Mouse (Mus musculus): Measurements from ENCODE around the gene Kcnn1. TPM values are rescaled to one million over a fixed set of nuclear protein-coding genes. Genes with fewer than 3 reads are reported as not detected.

Gene Kcnn1
- polyA plus RNA-seq, 1 experiment from 2014 or later, result 19.0 TPM

DNA sequence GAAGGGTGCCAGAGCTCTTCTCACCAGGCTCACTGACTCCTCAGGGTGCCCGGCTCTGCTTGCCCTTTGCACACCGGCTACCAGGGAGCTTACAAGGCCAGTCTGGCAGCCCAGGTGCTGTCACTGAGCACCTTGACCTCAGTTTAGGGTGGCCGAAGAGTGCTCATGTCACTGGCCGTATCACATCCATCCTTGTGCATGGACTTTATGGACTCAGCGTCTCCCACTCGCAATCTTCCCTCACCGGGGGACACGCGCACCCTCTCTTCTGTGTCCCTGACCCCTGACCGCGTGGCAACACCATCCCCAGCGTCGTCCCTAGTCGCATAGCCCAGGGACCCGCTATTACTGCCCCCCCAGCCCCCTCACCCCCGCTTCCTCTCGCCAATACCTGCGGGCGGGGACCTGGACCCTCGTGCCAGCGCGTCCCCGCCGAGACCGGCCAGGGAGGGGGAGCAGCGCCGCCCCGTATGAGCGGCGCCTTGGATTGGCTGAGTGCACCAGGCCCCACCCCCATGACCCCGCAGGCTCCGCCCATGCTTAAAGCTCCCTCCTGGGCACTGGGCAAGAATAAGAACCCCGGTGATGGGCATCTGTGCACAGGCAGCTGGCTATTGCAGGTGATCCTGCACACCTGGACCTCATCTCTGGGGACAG lies 6.4 kb downstream of the Kcnn1 start:
- H3K4me1 ChIP-seq, result peaks cover 36% of the 10 kb centered on the region
- WGBS, result 6% methylated on average over 33 of the region's 33 CpGs
- peak overlapping the region; percentile 50 for H3K4me3 ChIP-seq
- no peaks in the 10 kb centered on the region for H3K36me3 ChIP-seq (replicated peaks)
- no peak overlapping the region for H3K27ac ChIP-seq
- peak overlapping the region; percentile 87 for H3K4me2 ChIP-seq
- peak overlapping the region; percentile 62 for H3K9ac ChIP-seq
- peak; percentile 75 for ATAC-seq (replicated peaks)
- H3K27me3 ChIP-seq (replicated peaks), result no peaks in the 10 kb centered on the region
- no peaks in the 10 kb centered on the region for H3K9me3 ChIP-seq

DNA sequence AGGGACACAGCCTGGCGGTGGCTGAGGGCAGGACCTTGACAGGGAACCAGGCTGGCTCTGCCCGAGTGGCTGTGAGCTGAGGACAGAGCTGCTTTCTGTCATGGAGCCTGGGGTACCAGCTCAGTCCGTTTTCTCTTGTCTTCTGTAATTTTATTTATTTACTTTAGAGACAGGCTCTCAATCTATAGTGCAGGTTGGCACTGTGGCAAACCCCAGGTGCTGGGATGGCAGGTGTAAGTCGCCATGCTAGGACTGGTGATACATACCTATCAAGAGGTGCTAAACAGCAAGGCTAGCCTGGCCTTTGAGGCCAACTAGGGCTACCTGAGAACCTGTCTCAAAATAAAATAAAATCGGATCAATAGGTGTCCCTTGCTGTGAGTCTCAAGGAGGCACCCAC lies 7.0 kb downstream of the Kcnn1 start:
- WGBS, result 68% methylated on average over 5 of the region's 5 CpGs
- no peak for ATAC-seq (replicated peaks)
- H3K36me3 ChIP-seq (replicated peaks), result no peaks in the 10 kb centered on the region
- no peak overlapping the region for H3K27ac ChIP-seq
- peaks cover 31% of the 10 kb centered on the region for H3K4me1 ChIP-seq
- no peaks in the 10 kb centered on the region for H3K9me3 ChIP-seq
- H3K4me3 ChIP-seq, result no peak overlapping the region
- H3K4me2 ChIP-seq, result peak overlapping the region; percentile 87
- H3K27me3 ChIP-seq (replicated peaks), result no peaks in the 10 kb centered on the region
- H3K9ac ChIP-seq, result no peak overlapping the region; the same call in 1 of the 2 replicates

DNA sequence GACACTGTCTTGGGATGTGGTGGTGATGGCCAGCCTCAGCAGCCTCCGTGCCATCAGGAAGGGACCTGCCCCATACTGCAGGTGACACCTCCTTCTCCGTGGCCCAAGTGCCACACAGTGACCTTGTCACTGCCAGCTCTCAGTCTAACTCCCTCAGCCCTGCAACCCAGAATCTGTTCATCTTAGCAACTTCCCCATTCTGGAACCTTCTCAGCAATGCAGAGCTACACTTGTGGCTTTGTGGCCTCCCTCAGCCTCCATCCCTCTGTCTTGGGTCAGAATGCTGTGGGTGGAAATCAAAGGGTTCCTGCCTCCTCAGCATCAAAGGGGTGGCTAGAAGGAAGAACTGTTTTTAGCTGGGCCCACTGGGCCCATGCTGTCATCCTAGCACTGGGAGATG lies 9.2 kb downstream of the Kcnn1 start:
- Histone ChIP-seq H3K4me2 (no peak overlapping the region), H3K4me1 (peaks cover 28% of the 10 kb centered on the region), H3K9ac (no peak overlapping the region), H3K36me3 (replicated peaks) (no peaks in the 10 kb centered on the region), H3K27ac (no peak overlapping the region), H3K9me3 (no peaks in the 10 kb centered on the region), H3K4me3 (no peak overlapping the region), H3K27me3 (replicated peaks) (no peaks in the 10 kb centered on the region)
- WGBS, result 90% methylated on average over 2 of the region's 2 CpGs
- ATAC-seq (replicated peaks), result no peak

DNA sequence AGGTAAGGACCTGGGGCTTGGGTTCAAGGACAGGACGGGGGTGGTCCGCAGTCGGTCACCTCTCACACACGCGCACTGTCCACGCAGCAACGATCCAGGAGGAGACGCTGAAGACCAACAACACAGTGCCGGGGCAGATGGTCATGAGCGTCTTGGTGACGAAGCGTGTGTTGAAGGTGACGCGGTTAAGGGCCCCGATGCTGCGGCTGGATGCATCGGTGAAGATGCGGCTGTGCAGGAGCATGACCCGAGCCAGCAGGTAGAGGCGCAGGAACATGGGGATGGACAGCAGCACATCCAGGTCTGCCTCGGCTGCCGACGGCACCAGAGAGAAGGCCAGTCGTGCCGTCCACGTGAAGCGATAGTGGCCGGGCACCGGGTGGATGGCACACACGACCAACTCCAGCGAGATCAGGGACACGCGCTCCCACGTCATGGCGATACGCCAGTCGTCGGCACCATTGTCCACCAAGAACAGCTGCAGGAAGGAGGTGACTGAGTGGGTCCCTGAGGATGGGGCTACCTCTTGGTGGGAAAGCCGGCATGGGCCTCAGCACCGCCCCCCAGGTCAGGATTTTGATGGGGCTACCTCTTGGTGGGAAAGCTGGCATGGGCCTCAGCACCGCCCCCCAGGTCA lies 10.3 kb downstream of the Kcnn1 start:
- Histone ChIP-seq H3K27ac (no peak overlapping the region), H3K4me1 (peaks cover 20% of the 10 kb centered on the region), H3K9me3 (no peaks in the 10 kb centered on the region), H3K36me3 (replicated peaks) (no peaks in the 10 kb centered on the region), H3K4me3 (no peak overlapping the region), H3K4me2 (no peak overlapping the region), H3K27me3 (replicated peaks) (no peaks in the 10 kb centered on the region), H3K9ac (no peak overlapping the region)
- 92% methylated on average over 41 of the region's 41 CpGs for WGBS
- ATAC-seq (replicated peaks), result no peak

DNA sequence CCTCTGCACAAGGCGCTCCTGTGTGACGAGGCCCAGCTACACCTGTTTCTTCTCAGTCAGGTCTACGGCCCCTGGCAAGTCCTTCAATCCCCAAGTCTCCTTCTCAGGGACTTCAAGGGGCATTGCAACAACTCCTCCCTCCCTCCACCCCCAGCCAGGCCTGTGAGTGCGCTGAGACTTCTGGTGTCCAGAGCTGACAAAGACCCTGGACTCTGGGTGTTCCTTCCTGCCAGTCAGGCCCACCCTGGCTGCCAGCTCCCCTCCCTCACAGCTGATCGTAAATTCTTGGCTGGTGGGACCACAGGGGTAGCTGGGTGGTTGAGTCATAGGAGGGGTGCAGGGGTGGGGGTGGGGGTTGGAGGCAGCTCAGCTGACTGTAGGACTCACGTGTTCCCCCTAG lies 11.2 kb downstream of the Kcnn1 start:
- Histone ChIP-seq H3K27me3 (replicated peaks) (no peaks in the 10 kb centered on the region), H3K27ac (no peak overlapping the region), H3K4me1 (peaks cover 12% of the 10 kb centered on the region), H3K9ac (no peak overlapping the region), H3K4me2 (no peak overlapping the region), H3K9me3 (no peaks in the 10 kb centered on the region), H3K4me3 (no peak overlapping the region), H3K36me3 (replicated peaks) (no peaks in the 10 kb centered on the region)
- no peak for ATAC-seq (replicated peaks)
- WGBS, result 65% methylated on average over 6 of the region's 6 CpGs

DNA sequence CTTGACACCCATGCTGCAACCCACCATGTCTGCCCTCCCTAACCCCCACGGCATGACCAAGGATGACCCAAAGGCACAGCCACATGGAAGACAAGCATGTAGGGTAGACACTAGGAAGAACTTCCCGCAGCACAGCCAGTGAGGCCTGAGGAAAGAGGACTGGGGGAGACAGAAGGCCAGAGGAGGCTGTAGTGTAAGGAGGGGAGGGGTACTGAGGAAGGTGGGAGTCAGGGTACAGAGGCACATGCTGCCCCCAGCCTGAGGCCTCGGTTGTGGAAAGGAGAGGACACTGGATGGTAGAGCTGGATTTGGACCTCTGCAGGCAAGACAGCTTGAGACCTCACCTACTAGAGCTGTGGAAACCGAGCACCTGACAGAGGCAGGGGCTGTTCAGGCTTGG lies 12.1 kb downstream of the Kcnn1 start:
- Histone ChIP-seq H3K9ac (no peak overlapping the region), H3K9me3 (no peaks in the 10 kb centered on the region), H3K4me1 (peaks cover 3% of the 10 kb centered on the region; the same call in 1 of the 2 replicates), H3K27me3 (replicated peaks) (no peaks in the 10 kb centered on the region), H3K27ac (no peak overlapping the region), H3K4me3 (no peak overlapping the region), H3K4me2 (no peak overlapping the region), H3K36me3 (replicated peaks) (no peaks in the 10 kb centered on the region)
- WGBS, result 84% methylated on average over 4 of the region's 4 CpGs
- ATAC-seq (replicated peaks), result no peak

DNA sequence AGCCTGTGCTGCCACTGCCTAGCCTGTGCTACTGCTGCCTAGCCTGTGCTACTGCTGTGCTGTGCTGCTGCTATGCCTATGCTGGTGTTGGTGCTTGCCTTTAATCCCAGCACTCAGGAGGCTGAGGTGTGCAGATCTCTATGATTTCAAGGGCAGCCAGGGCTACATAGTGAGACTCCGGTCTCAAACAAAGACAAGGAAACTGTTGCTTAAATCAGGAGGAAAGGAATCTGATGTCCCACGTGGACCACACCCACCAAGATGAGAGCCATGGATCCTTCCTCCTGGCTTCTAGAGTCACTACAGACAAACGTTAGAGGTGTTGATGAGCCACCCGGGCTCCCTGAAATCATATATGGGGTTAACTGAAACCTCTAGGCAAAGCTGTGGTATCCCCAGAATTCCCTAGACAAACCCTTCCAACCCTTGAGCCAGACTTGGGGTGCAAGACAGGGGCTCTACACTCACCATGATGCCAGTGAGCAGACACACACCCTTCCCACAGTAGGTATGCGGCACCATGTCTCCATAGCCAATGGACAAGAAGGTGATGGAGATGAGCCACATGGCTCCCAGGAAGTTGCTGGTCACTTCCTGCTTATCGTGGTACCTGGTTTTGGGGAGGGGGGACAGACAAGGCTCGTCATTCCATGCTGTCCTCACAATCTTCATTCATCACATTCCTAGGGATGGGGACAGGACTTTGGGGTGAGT lies 12.8 kb downstream of the Kcnn1 start:
- 84% methylated on average over 7 of the region's 7 CpGs for WGBS
- Histone ChIP-seq H3K4me1 (0 out of 2 replicates have a peak, but pooled peaks cover 3% of the 10 kb centered on the region), H3K4me3 (no peak overlapping the region), H3K36me3 (replicated peaks) (no peaks in the 10 kb centered on the region), H3K27ac (no peak overlapping the region), H3K27me3 (replicated peaks) (no peaks in the 10 kb centered on the region), H3K9me3 (no peaks in the 10 kb centered on the region), H3K9ac (no peak overlapping the region), H3K4me2 (no peak overlapping the region)
- no peak for ATAC-seq (replicated peaks)

DNA sequence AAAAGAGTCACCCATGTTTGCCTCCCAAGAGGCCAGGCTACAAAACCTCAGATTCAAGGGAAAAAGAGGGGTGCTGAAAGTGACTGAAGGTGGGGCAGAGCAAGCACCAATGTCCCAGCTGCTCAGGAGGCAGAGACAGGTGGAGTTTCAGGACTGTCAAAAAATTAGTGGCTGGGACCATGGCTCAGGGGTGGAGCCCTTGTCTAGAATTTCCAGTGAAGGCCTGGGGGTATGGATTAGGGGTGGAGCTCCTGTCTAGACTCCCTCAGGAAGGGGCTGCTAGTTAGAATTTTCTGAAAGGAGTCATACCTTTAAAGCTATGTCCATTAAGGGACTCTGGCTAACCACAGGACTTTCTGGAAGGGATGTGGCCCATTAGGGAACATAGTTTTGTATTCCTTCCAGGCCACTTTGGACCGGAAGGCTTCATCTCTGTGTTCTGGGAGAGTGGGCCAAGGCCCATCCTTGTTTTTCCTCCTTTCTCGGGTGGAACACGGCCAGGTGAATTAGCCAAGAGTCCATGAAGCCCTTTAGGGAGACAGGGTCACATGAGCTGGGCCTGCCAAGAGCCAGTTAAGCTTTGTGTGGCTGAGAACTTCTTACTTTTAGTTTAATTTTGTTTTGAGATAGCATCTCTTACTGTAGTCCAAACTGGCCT lies 13.6 kb downstream of the Kcnn1 start:
- Histone ChIP-seq H3K27ac (no peak overlapping the region), H3K36me3 (replicated peaks) (no peaks in the 10 kb centered on the region), H3K4me1 (no peaks in the 10 kb centered on the region), H3K4me2 (no peak overlapping the region), H3K4me3 (no peak overlapping the region), H3K9ac (no peak overlapping the region), H3K27me3 (replicated peaks) (no peaks in the 10 kb centered on the region), H3K9me3 (no peaks in the 10 kb centered on the region)
- no peak for ATAC-seq (replicated peaks)
- 90% methylated on average over 3 of the region's 3 CpGs for WGBS

DNA sequence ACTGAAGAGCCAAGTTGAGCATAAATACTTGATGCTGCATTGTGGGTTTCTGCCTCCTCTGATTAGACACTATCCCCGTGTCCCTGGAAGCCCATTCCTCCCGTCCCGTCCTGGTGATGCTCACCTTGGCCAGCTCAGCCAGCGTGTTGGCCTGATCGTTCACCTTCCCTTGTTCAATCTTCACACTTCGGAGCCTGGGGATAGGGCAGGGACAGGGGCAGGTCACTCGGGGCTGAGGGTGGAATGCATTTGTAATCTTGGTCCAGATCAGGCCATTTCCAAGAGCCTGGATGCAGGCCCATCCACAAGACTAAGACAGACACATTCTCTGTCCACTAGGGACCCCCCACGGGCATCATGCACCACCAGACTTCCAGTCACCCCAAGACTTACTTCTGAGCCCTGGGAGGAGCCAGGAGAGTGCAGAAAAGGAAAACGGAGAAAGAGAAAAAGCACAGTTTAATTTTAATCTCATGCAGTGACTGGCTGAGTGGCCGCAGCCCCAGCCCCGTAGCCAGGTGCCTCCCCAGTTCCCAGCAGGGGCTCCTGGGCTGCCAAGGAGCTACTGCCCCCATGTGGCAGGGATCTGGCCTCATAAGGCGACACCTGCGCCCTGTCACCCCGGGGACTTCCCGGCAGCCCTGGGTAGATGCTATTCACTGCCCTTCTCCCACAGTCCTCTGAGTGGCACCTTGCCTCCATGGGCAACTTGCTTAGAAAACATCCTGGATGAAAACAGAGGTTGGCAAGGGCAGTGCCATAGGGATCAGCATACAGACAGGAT lies 16.5 kb downstream of the Kcnn1 start:
- no peak overlapping the region for H3K4me2 ChIP-seq
- no peaks in the 10 kb centered on the region for H3K36me3 ChIP-seq (replicated peaks)
- no peak overlapping the region for H3K9ac ChIP-seq
- no peak for ATAC-seq (replicated peaks)
- no peaks in the 10 kb centered on the region for H3K9me3 ChIP-seq
- H3K27ac ChIP-seq, result no peak overlapping the region
- WGBS, result 58% methylated on average over 15 of the region's 15 CpGs
- no peak overlapping the region for H3K4me3 ChIP-seq
- no peaks in the 10 kb centered on the region for H3K4me1 ChIP-seq
- no peaks in the 10 kb centered on the region for H3K27me3 ChIP-seq (replicated peaks)

DNA sequence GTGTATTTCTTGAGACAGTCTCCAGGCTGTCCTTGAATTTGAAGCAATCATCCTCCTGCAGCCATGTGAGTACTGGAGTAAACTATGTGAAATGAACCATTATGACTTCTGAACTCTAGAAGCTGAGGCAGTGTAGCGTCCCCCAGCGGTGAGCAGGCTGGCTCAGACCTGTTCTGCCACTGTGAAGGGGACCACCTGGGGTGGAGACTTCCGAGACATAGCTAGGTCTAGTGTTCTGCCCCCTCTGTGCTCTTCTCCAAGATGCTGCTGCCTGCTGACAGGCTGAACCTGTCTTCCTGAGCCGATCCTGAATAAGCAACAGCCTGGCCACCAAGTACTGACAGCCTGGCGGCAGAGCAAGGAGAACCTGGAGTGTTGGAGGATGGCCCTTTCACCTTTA lies 17.9 kb downstream of the Kcnn1 start:
- H3K9me3 ChIP-seq, result no peaks in the 10 kb centered on the region
- H3K27ac ChIP-seq, result no peak overlapping the region
- H3K4me2 ChIP-seq, result no peak overlapping the region
- no peaks in the 10 kb centered on the region for H3K27me3 ChIP-seq (replicated peaks)
- H3K4me1 ChIP-seq, result peaks cover 8% of the 10 kb centered on the region
- H3K36me3 ChIP-seq (replicated peaks), result no peaks in the 10 kb centered on the region
- H3K4me3 ChIP-seq, result no peak overlapping the region
- no peak for ATAC-seq (replicated peaks)
- H3K9ac ChIP-seq, result no peak overlapping the region
- WGBS, result 46% methylated on average over 5 of the region's 5 CpGs

DNA sequence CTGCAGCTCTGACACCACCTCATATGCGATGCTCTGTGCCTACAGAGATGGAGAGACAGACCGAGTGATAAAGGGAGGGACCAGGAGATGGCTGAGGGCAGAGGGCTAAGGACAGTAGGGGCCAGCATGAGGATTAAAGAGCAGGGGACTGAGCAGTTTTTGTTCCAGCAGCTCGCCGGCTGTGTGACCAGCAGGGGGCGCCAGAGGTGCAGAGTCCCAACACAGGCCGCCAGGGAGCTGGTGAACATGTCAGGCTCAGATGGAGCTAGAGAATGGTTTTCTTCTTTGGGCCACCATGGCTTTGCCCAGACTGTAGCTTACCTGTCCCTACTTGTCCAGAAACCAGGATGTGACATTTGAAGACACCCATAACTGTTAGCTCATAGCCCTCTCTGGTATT lies 18.5 kb downstream of the Kcnn1 start:
- 0 out of 2 replicates have a peak overlapping the region, but pooled peaks have one; percentile 30 for H3K27ac ChIP-seq
- H3K4me3 ChIP-seq, result no peak overlapping the region
- no peaks in the 10 kb centered on the region for H3K9me3 ChIP-seq
- 4% methylated on average over 6 of the region's 6 CpGs for WGBS
- no peak overlapping the region for H3K9ac ChIP-seq
- H3K27me3 ChIP-seq (replicated peaks), result no peaks in the 10 kb centered on the region
- H3K4me2 ChIP-seq, result no peak overlapping the region
- peaks cover 11% of the 10 kb centered on the region for H3K4me1 ChIP-seq
- no peak for ATAC-seq (replicated peaks)
- no peaks in the 10 kb centered on the region for H3K36me3 ChIP-seq (replicated peaks)

DNA sequence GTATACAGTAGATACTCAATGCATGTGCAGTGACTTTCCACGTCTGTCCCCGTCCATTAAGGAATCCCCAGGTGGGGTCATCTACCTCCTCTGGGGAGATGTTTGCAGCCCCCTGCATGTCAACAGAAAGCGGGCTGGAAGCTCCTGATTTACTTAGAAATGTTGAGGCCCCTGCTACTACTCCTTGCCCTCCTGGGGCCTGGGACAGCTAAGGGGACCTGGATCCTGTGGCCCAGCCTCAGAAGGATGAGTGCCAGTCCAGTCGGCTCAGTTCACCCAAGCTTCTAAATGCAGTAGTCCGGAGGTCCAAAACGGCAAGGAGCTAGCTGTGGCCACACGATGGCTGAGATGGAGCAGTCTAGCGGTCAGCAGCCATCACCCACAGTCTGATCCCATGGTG lies 19.1 kb downstream of the Kcnn1 start:
- no peak overlapping the region for H3K4me3 ChIP-seq
- H3K4me1 ChIP-seq, result peaks cover 13% of the 10 kb centered on the region
- H3K9ac ChIP-seq, result no peak overlapping the region
- H3K36me3 ChIP-seq (replicated peaks), result no peaks in the 10 kb centered on the region
- no peak overlapping the region for H3K4me2 ChIP-seq
- H3K27ac ChIP-seq, result no peak overlapping the region
- no peak for ATAC-seq (replicated peaks)
- 83% methylated on average over 8 of the region's 8 CpGs for WGBS
- no peaks in the 10 kb centered on the region for H3K27me3 ChIP-seq (replicated peaks)
- H3K9me3 ChIP-seq, result no peaks in the 10 kb centered on the region

Data from midbrain, embryonic 15.5 days (tissue).